Mouse (Mus musculus) forebrain, embryonic 15.5 days (tissue): ENCODE measurements around the gene Taf3. TPM values are rescaled to one million over a fixed set of nuclear protein-coding genes. Genes with fewer than 3 reads are reported as not detected.

Experiments
- ATAC-seq: fragments of 200-750 bp; cut with Nextera tagmentation; replicated peaks from 2 replicates; pipeline ENCODE4 v1.8.0; 2017; ENCODE audit warnings: mild to moderate bottlenecking, moderate TSS enrichment, moderate library complexity
- H3K27ac ChIP-seq: fragments of 300-500 bp; sonication (generic); replicated peaks from 2 replicates; pipeline ENCODE4 v1.5.1; 2015; ENCODE audit warnings: mild to moderate bottlenecking, inconsistent platforms
- H3K27me3 ChIP-seq: fragments of 300-500 bp; sonication (generic); 2 replicates; pipeline ENCODE4 v1.6.1; 2015; ENCODE audit warnings: inconsistent platforms
- H3K36me3 ChIP-seq: fragments of 300-500 bp; sonication (generic); 2 replicates; pipeline ENCODE4 v1.6.1; 2015; ENCODE audit warnings: mild to moderate bottlenecking, inconsistent platforms
- H3K4me1 ChIP-seq: fragments of 300-500 bp; sonication (generic); 2 replicates; pipeline ENCODE4 v1.6.1; 2015; ENCODE audit warnings: inconsistent platforms
- H3K4me2 ChIP-seq: fragments of 300-500 bp; sonication (generic); replicated peaks from 2 replicates; pipeline ENCODE4 v1.6.1; 2015; ENCODE audit warnings: mild to moderate bottlenecking, inconsistent platforms
- H3K4me3 ChIP-seq: fragments of 300-500 bp; sonication (generic); 2 replicates; pipeline ENCODE4 v1.5.1; 2015; ENCODE audit warnings: mild to moderate bottlenecking, inconsistent platforms
- H3K9ac ChIP-seq: fragments of 300-500 bp; sonication (generic); replicated peaks from 2 replicates; pipeline ENCODE4 v1.6.1; 2015; ENCODE audit warnings: mild to moderate bottlenecking, inconsistent platforms
- H3K9me3 ChIP-seq: fragments of 300-500 bp; sonication (generic); 2 replicates; pipeline ENCODE4 v1.6.1; 2016; ENCODE audit warnings: inconsistent platforms
- WGBS: fragments of 180-500 bp; shearing (Covaris S2); methylation state at CpG from one replicate; pipeline ENCODE4 v1.1.7; 2015; ENCODE audit warnings: mixed read lengths; 5-methylcytosine and 5-hydroxymethylcytosine counted together
- polyA plus RNA-seq: library from polyadenylated mRNA; unstranded; fragments of >200 nt; fragmentation: Nextera tagmentation; extraction: Ambion mirVana; gene quantifications from 2 replicates; pipeline ENCODE4 v1.2.1, GENCODE M21; 2015

Taf3 gene
- polyA plus RNA-seq, 1 experiment from 2014 or later = 15.8 TPM

DNA sequence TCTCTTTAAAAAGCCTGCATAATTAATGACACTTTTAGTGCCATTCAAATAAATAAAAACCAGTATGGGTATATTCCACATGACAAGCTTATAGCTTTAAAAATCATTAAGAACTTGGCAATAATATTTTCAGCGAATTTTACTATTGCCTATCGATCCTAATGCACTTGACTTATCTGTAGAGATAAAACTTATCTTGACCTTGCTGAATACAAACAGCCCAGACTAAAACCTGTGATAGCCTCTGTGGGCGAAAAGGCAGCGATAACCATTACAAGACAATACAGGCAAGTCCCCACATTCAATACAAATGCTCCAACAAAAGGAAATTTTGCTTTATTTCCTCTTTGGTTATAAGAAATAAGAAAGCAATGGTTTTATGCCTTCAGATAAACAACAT lies 39.8 kb downstream of the Taf3 start:
- Histone ChIP-seq H3K27me3 (no peaks in the 10 kb centered on the region), H3K27ac (no peak overlapping the region), H3K4me2 (no peak overlapping the region), H3K4me3 (no peak overlapping the region), H3K36me3 (no peaks in the 10 kb centered on the region), H3K9me3 (no peaks in the 10 kb centered on the region), H3K4me1 (peaks cover 4% of the 10 kb centered on the region), H3K9ac (no peak overlapping the region)
- no peak for ATAC-seq
- 88% methylated on average over 4 of the region's 4 CpGs for WGBS

DNA sequence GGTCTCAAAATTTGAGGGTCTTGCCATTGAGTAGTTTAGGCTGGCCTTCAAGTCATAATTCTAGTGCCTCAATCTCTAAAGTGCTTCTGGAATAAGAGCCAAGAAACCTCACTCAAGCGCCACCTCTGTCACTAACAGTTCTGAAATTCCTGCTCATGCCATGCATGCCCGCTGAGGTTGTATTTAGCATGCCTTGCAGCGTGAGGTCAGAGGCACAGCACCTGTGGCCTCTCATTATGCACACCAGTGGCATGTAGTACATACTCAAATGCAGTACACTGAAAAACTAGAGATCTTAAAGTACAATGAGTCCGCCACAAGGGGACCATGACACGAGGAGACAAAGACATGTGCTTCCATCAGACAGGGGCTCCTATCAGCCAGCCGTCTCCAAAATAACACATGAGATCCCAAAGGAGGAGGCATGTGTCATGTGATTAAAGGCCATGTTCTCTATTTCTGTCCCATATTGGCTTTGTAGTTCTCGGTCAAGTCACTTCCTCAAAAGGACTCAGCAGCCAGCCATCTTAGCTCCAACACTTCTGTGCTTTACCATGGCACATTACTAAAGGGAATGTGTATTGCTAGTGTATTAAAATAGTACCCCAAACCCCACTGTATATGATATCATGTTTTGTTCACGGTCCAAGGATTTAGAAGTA lies 43.3 kb downstream of the Taf3 start:
- no peaks in the 10 kb centered on the region for H3K27me3 ChIP-seq
- H3K4me2 ChIP-seq = no peak overlapping the region
- no peak for ATAC-seq
- H3K27ac ChIP-seq = no peak overlapping the region
- no peaks in the 10 kb centered on the region for H3K9me3 ChIP-seq
- peaks cover 3% of the 10 kb centered on the region for H3K4me1 ChIP-seq
- 87% methylated on average over 8 of the region's 8 CpGs for WGBS
- no peak overlapping the region for H3K9ac ChIP-seq
- H3K4me3 ChIP-seq = no peak overlapping the region
- H3K36me3 ChIP-seq = no peaks in the 10 kb centered on the region

DNA sequence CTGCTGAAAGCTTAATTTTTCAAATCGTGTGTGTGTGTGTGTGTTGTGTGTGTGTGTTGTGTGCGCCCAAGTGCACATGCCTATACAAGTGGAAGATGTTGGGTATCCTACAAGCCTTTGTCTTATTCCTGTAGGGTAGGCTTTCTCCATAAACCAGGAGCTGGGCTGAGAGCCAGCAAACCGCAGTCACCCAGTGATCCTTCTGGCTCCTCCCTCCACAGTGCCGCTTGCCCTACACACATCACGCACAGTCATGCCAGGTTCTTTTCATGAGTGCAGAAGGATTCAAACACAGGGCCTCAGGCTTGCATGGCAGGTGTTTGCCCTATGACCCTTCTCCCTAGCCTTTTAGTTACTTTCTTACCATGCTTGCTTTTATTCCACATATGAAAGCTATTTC lies 45.0 kb downstream of the Taf3 start:
- no peaks in the 10 kb centered on the region for H3K9me3 ChIP-seq
- H3K4me1 ChIP-seq = no peaks in the 10 kb centered on the region
- no peak overlapping the region for H3K9ac ChIP-seq
- H3K36me3 ChIP-seq = no peaks in the 10 kb centered on the region
- no peak overlapping the region for H3K4me2 ChIP-seq
- H3K4me3 ChIP-seq = no peak overlapping the region
- 58% methylated on average over 5 of the region's 5 CpGs for WGBS
- no peak overlapping the region for H3K27ac ChIP-seq
- ATAC-seq = 0 out of 2 replicates have a peak, but pooled peaks have one; percentile 17
- no peaks in the 10 kb centered on the region for H3K27me3 ChIP-seq

DNA sequence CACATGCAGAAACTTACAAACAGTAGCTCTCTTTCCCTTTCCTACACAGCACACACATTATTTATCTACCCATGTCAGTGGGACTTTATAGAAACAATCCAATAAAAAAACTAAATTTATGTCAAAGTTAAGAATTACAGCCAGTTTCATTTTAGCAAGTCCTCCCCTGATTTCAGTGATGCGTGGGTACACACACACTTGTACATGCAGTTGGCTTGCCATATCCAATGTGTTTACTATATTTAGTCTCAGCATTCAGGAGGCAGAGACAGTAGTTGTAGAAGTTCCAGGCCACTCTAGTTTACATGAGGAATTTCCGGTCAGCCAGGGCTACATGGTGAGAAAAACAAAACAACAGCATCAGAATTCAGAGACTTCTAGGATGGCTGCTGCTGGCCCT lies 46.8 kb downstream of the Taf3 start:
- Histone ChIP-seq H3K9ac (no peak overlapping the region), H3K27me3 (no peaks in the 10 kb centered on the region), H3K27ac (no peak overlapping the region), H3K36me3 (no peaks in the 10 kb centered on the region), H3K4me1 (no peaks in the 10 kb centered on the region), H3K4me3 (no peak overlapping the region), H3K4me2 (no peak overlapping the region), H3K9me3 (no peaks in the 10 kb centered on the region)
- ATAC-seq = no peak
- WGBS = 84% methylated on average over 2 of the region's 2 CpGs

DNA sequence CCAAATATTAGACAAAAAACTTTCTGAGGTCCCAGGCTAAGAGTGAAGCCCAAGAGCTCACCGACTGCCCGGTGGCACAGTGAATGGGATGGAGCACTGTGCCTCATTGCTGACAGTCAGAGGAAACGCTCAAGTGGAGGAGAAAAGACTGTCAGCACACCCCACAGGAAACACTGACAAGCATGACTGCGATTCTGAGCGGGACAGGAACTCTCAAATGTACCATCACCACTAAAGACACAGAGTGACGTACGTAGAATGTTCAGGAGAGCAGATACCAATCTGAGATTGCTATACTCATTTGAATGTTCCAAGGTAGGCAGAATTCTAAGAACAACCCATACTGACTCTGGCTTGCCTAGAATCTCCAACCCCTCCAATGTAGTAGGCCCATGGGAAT lies 50.9 kb downstream of the Taf3 start:
- WGBS = 96% methylated on average over 7 of the region's 7 CpGs
- Histone ChIP-seq H3K4me2 (no peak overlapping the region), H3K27ac (no peak overlapping the region), H3K9ac (no peak overlapping the region), H3K9me3 (no peaks in the 10 kb centered on the region), H3K27me3 (no peaks in the 10 kb centered on the region), H3K36me3 (no peaks in the 10 kb centered on the region), H3K4me1 (no peaks in the 10 kb centered on the region), H3K4me3 (no peak overlapping the region)
- no peak for ATAC-seq

DNA sequence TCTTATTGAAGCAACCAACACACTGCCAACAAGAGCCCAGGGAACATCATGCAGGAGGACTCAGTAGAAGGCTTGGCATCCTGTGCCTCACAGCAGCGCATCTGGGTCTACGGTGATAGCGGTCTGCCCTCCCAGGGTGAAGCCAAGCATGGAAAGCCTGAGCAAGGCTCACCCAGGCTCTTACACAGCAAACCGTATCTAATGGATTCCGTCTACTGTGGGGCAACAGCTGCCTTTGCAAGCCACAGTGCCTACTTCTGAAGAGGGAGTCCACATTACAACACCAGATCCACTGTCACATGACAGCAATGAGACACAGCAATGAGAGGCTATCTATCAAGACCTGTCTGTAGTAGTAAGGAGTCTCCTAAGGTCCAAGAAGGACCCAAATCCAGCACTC lies 52.3 kb downstream of the Taf3 start:
- no peaks in the 10 kb centered on the region for H3K9me3 ChIP-seq
- 96% methylated on average over 5 of the region's 5 CpGs for WGBS
- no peaks in the 10 kb centered on the region for H3K36me3 ChIP-seq
- no peaks in the 10 kb centered on the region for H3K4me1 ChIP-seq
- H3K9ac ChIP-seq = no peak overlapping the region
- no peak overlapping the region for H3K4me2 ChIP-seq
- no peak for ATAC-seq
- no peaks in the 10 kb centered on the region for H3K27me3 ChIP-seq
- H3K27ac ChIP-seq = no peak overlapping the region
- no peak overlapping the region for H3K4me3 ChIP-seq

DNA sequence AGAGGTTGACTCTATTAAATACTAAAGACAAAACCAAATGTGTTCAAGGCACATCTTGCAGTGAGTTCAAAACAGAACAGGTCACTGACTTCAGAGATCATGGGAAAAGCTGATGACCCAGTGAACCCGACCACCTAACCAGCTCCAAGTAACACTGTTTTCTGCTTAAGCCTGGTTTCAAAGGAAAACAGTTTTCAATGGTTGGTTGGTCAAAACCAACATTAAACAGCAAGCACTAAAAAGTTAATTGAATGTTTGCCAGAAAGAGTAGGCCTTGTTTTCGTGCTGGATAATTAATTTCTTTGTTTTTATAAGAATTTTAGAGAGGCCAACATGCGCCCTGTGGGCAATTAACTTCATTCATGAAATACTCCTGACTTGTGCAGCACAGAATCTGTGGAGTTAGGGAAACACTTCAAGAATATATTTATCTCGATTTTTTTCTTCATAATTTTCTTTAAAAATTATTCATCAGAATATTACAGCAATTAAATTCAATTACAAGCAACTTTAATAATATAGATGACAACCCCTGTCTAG lies 57.6 kb downstream of the Taf3 start:
- Histone ChIP-seq H3K27ac (no peak overlapping the region), H3K27me3 (no peaks in the 10 kb centered on the region), H3K9me3 (no peaks in the 10 kb centered on the region), H3K4me1 (no peaks in the 10 kb centered on the region), H3K4me2 (no peak overlapping the region), H3K9ac (no peak overlapping the region), H3K4me3 (no peak overlapping the region), H3K36me3 (no peaks in the 10 kb centered on the region)
- ATAC-seq = no peak
- WGBS = 32% methylated on average over 4 of the region's 4 CpGs

DNA sequence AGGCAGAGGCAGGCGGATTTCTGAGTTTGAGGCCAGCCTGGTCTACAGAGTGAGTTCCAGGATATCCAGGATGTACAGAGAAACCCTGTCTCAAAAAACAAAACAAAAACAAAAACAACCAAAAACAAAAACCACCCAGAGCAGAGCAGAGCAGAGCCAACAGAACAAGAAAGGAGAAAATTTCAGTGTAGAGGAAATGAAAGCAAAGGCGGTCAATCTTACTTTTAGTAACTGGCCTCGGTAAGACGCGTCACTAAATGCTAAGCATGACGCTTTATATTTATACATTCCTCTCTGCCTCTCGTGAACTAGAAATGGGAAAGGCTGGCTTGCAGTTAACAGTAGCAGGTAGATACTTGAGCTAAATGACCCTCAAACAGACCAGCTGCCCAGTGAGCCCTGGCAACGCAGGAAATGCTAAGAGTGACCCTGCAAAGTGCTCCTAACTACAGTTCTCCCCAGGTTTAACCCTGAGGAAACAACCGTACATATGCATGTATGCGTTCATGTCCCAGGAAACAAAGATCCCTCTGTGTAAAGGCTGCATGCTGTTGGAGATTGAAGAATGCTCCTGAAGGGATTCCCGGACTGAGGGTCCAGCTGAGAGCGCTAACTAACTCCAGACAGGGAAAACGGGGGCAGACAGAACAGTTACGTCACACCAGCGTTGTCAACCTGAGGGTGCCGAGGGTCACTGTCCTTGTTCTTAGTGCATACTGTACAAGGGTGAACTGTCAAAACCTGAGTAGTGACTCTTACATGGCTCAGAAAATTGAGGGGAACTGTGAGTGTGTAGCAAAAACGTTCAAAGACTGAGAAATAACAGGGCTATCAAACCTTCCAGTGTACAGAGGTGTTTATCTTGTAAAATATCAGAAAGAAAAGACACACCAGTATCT lies 58.5 kb downstream of the Taf3 start:
- ATAC-seq = no peak
- Histone ChIP-seq H3K27me3 (no peaks in the 10 kb centered on the region), H3K27ac (no peak overlapping the region), H3K4me3 (no peak overlapping the region), H3K9me3 (no peaks in the 10 kb centered on the region), H3K4me1 (no peaks in the 10 kb centered on the region), H3K36me3 (no peaks in the 10 kb centered on the region), H3K9ac (no peak overlapping the region), H3K4me2 (no peak overlapping the region)
- WGBS = 75% methylated on average over 17 of the region's 17 CpGs

DNA sequence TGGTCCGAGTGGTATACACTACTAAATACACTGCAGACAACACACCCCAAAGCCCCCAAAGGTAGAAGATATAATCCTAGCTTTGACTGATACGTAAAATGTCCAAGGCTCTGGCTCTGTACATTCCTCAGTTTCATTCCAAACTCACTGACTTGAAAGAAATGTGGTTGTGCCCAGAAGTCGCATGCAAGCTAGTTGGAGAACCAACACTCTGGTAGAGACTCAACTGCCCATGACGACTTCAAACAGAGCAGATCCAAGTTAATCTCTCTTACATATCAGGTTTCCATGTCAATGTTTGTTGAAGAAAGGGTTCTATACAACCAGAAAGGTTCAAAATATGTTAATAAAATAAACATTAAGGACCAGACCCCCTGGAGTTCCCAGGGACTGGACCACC lies 60.1 kb downstream of the Taf3 start:
- Histone ChIP-seq H3K27me3 (no peaks in the 10 kb centered on the region), H3K4me2 (no peak overlapping the region), H3K27ac (no peak overlapping the region), H3K4me1 (no peaks in the 10 kb centered on the region), H3K9me3 (no peaks in the 10 kb centered on the region), H3K36me3 (no peaks in the 10 kb centered on the region), H3K9ac (no peak overlapping the region), H3K4me3 (no peak overlapping the region)
- no peak for ATAC-seq
- 80% methylated on average over 4 of the region's 4 CpGs for WGBS

DNA sequence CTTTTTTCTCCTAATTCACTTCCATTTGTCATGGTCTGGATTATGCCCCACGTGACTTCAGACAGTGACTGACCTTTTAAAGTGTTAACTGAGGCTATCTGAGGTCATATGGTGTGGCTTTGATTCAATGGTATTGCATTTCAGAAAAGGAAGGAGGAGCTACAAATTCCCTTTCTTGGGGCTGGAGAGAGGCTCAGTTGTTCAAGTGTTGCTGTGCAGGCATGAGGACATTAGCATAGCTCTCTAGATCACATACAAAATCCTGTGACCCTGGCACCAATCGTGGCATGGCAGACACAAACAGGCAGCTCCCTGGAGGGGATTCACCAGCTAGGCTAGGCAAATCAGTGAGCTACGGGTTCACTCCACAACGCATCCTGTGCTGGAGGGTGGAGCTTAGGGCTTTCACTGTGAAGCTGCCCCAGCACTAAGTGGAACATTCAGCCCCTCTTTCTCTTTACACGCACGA lies 62.4 kb downstream of the Taf3 start:
- no peak overlapping the region for H3K27ac ChIP-seq
- H3K9ac ChIP-seq = no peak overlapping the region
- H3K4me1 ChIP-seq = no peaks in the 10 kb centered on the region; the same call in 1 of the 2 replicates
- peak; percentile 29; the same call in 1 of the 2 replicates for ATAC-seq
- H3K27me3 ChIP-seq = no peaks in the 10 kb centered on the region
- no peaks in the 10 kb centered on the region for H3K9me3 ChIP-seq
- no peak overlapping the region for H3K4me2 ChIP-seq
- 7% methylated on average over 6 of the region's 6 CpGs for WGBS
- no peaks in the 10 kb centered on the region for H3K36me3 ChIP-seq
- H3K4me3 ChIP-seq = no peak overlapping the region

DNA sequence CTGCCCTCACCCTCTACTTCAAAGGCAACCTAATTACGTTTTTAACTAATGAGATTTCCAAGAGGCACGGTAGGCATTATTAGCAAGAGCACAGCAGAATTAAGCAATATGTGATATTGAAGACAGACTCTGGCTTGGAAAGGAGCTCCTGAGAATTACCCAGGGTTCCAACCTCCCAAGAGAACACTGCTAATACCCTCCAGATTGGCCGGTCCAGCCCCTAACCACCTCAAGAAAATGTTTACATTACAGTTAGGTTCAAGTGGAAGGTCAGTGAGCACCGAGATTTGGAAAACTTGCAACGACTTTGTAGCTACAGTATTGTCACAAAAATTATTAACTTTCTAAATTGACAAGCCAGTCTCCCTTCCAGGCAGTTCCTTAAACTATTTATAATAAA lies 66.0 kb downstream of the Taf3 start:
- Histone ChIP-seq H3K27ac (no peak overlapping the region), H3K27me3 (no peaks in the 10 kb centered on the region), H3K4me2 (no peak overlapping the region), H3K9me3 (no peaks in the 10 kb centered on the region), H3K4me3 (no peak overlapping the region), H3K4me1 (no peaks in the 10 kb centered on the region; the same call in 1 of the 2 replicates), H3K36me3 (no peaks in the 10 kb centered on the region), H3K9ac (no peak overlapping the region)
- ATAC-seq = no peak
- WGBS = 25% methylated on average over 5 of the region's 5 CpGs

DNA sequence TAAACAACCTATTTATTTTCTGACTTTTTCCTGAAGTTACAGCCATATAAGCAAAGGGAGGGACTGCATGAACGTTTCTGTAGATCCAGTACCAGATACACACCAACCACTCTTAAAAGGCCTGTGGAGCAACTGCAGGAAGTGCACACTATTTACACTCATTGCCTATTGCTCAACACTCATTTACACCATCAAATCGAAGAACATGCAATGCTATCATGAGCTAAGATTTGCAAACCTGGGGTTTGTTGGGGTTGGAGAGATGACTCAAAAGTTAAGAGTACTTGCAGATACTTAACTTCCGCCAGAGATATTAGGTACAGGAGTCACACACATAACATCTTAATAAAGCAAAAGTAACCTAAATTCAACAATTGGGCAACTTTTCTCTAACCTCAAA lies 76.5 kb downstream of the Taf3 start:
- Histone ChIP-seq H3K9ac (no peak overlapping the region), H3K4me2 (no peak overlapping the region), H3K27ac (no peak overlapping the region), H3K27me3 (no peaks in the 10 kb centered on the region), H3K9me3 (no peaks in the 10 kb centered on the region), H3K4me1 (no peaks in the 10 kb centered on the region), H3K4me3 (no peak overlapping the region), H3K36me3 (no peaks in the 10 kb centered on the region)
- 90% methylated on average over 3 of the region's 3 CpGs for WGBS
- ATAC-seq = no peak
